Mouse (Mus musculus): ENCODE measurements around the gene Muc1. TPM values are rescaled to one million over a fixed set of nuclear protein-coding genes. Genes with fewer than 3 reads are reported as not detected.

Muc1 gene
- polyA plus RNA-seq, 1 experiment from 2014 or later: 1.6 TPM

GRCm38 (mm10) chr3:89242331-89242895 is 13.6 kb downstream of the Muc1 start:
- Histone ChIP-seq H3K9ac (replicated peaks; ENCODE audit: low read depth, low read length) (no peak overlapping the region), H3K9me3 (ENCODE audit: control insufficient read depth, low read length) (no peaks in the 10 kb centered on the region), H3K4me1 (replicated peaks; ENCODE audit: control insufficient read depth, insufficient read depth, low read length) (peaks cover 39% of the 10 kb centered on the region), H3K4me2 (ENCODE audit: low read length) (no peak overlapping the region), H3K4me3 (replicated peaks; ENCODE audit: low read length) (no peak overlapping the region), H3K27ac (ENCODE audit: low read length) (no peak overlapping the region), H3K27me3 (replicated peaks; ENCODE audit: control insufficient read depth, insufficient read depth, low read length) (no peaks in the 10 kb centered on the region), H3K36me3 (ENCODE audit: control insufficient read depth, insufficient read depth) (peaks cover 20% of the 10 kb centered on the region)
- WGBS: 72% methylated on average over 9 of the region's 9 CpGs
- no peak for ATAC-seq

DNA sequence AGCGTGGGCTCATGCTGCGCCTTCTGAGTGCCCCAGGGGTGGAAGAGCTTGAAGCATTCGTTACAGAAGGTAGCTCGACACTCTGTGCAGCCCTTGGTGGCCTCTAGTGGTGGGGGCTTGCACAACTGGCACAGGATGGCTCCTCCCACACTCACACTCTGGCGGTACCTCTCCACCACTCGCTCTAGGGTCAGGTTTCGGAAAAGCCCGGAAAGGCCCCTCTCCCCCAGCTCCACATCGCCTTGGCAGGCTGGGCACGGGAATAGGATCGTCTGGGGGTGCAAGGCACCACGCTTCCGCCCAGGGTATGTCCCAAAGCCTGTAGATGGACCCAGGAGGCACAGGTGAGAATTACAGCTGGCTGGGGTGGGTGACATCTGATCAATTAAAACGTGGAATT is 14.8 kb downstream of the Muc1 start:
- peaks cover 16% of the 10 kb centered on the region for H3K36me3 ChIP-seq (ENCODE audit: control insufficient read depth, insufficient read depth)
- H3K4me3 ChIP-seq (replicated peaks; ENCODE audit: low read length): peak overlapping the region; percentile 83
- H3K9ac ChIP-seq (replicated peaks; ENCODE audit: low read depth, low read length): peak overlapping the region; percentile 75
- peak overlapping the region; percentile 12; the same call in 1 of the 2 replicates for H3K27ac ChIP-seq (ENCODE audit: low read length)
- H3K4me2 ChIP-seq (ENCODE audit: low read length): peak overlapping the region; percentile 97
- 0 out of 2 replicates have a peak, but pooled peaks have one; percentile 5 for ATAC-seq
- H3K27me3 ChIP-seq (replicated peaks; ENCODE audit: control insufficient read depth, insufficient read depth, low read length): no peaks in the 10 kb centered on the region
- H3K9me3 ChIP-seq (ENCODE audit: control insufficient read depth, low read length): no peaks in the 10 kb centered on the region
- peaks cover 41% of the 10 kb centered on the region for H3K4me1 ChIP-seq (replicated peaks; ENCODE audit: control insufficient read depth, insufficient read depth, low read length)
- 10% methylated on average over 14 of the region's 14 CpGs for WGBS

DNA sequence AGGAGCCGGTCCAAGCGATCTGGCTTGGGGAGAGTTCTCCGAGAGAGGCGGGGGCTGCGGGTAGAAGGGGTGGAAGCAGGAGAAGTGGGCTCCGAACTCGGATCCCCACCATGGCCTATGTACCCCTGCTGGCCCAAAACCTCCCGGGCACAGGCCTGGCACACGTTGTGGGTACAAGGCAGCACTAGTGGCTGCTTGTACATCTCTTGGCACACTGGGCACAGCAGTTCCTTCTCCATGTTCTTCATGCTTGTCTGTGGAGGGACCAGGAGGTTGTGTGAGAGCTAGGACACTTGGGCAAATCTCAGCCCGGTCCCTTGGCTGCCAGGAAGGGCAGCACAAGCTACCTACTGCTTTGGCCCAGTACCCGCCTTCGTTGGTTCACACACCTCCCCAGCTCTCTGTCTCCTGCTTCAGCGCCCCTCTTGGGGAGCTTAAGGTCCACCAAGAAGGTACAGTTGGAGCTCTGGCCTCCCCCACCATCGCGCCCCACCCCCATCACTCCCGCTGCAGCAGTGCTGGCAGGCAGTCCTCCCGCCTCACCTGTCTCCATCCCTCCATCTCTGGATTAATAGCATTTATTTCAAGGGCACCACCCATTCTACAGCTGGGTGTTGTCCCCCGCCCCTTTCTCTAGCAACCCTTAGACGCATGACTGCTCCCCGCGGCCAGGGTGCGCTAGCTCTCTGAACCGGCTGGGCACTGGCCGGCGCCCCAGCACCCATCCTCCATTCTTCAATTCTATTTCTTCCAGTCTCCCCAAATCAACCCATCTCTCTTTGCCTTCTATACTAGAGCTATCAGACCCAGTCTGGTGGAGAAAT is 15.5 kb downstream of the Muc1 start:
- WGBS: 9% methylated on average over 25 of the region's 25 CpGs
- peak; percentile 14 for ATAC-seq
- Histone ChIP-seq H3K4me3 (replicated peaks; ENCODE audit: low read length) (peak overlapping the region; percentile 83), H3K9ac (replicated peaks; ENCODE audit: low read depth, low read length) (peak overlapping the region; percentile 75), H3K36me3 (ENCODE audit: control insufficient read depth, insufficient read depth) (peaks cover 13% of the 10 kb centered on the region), H3K4me1 (replicated peaks; ENCODE audit: control insufficient read depth, insufficient read depth, low read length) (peaks cover 41% of the 10 kb centered on the region), H3K9me3 (ENCODE audit: control insufficient read depth, low read length) (no peaks in the 10 kb centered on the region), H3K27ac (ENCODE audit: low read length) (peak overlapping the region; percentile 96), H3K27me3 (replicated peaks; ENCODE audit: control insufficient read depth, insufficient read depth, low read length) (no peaks in the 10 kb centered on the region), H3K4me2 (ENCODE audit: low read length) (peak overlapping the region; percentile 97)

GRCm38 (mm10) chr3:89244982-89245687 is 16.3 kb downstream of the Muc1 start:
- H3K4me2 ChIP-seq (ENCODE audit: low read length): peak overlapping the region; percentile 97
- 0% methylated on average over 18 of the region's 26 CpGs for WGBS
- H3K36me3 ChIP-seq (ENCODE audit: control insufficient read depth, insufficient read depth): peaks cover 11% of the 10 kb centered on the region
- H3K4me3 ChIP-seq (replicated peaks; ENCODE audit: low read length): peak overlapping the region; percentile 83
- peak overlapping the region; percentile 75 for H3K9ac ChIP-seq (replicated peaks; ENCODE audit: low read depth, low read length)
- H3K27ac ChIP-seq (ENCODE audit: low read length): peak overlapping the region; percentile 96
- H3K4me1 ChIP-seq (replicated peaks; ENCODE audit: control insufficient read depth, insufficient read depth, low read length): peaks cover 41% of the 10 kb centered on the region
- no peaks in the 10 kb centered on the region for H3K27me3 ChIP-seq (replicated peaks; ENCODE audit: control insufficient read depth, insufficient read depth, low read length)
- peak; percentile 71 for ATAC-seq
- no peaks in the 10 kb centered on the region for H3K9me3 ChIP-seq (ENCODE audit: control insufficient read depth, low read length)

DNA sequence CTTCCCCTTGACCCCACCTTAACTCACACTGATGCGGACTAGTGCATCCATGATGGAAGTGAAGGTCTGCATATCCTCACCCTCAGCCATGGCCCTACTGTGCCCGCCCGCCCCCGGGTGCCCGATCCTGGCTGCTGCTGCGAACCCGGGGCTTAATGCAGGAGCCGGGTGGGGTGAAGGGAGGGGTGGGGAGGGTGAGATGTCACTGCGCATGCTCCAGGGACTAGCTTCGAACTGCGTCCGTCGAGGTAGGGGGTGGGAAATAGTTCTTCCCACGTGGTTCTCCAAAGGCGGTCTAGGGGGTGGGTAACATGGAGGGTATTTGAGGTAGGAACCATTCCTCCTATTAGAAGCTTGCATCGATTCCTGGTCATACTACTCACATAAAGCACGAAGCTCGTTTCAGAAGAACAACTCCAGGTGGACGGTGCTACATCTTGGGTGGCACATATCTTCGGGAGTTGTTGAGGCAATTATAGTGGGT is 16.9 kb downstream of the Muc1 start, which contains the start of gene Krtcap2:
Gene Krtcap2, plus strand, starts transcription at position 279 of the 484 bp plus-strand sequence.
- Histone ChIP-seq H3K4me2 (ENCODE audit: low read length) (peak within 1 kb of the TSS; percentile 97), H3K27me3 (replicated peaks; ENCODE audit: control insufficient read depth, insufficient read depth, low read length) (no peaks in the 10 kb centered on the region), H3K4me1 (replicated peaks; ENCODE audit: control insufficient read depth, insufficient read depth, low read length) (peaks cover 41% of the 10 kb centered on the region), H3K9me3 (ENCODE audit: control insufficient read depth, low read length) (no peaks in the 10 kb centered on the region), H3K36me3 (ENCODE audit: control insufficient read depth, insufficient read depth) (peaks cover 7% of the 10 kb centered on the region), H3K9ac (replicated peaks; ENCODE audit: low read depth, low read length) (peak within 1 kb of the TSS; percentile 85), H3K4me3 (replicated peaks; ENCODE audit: low read length) (peak within 1 kb of the TSS; percentile 83), H3K27ac (ENCODE audit: low read length) (peak within 1 kb of the TSS; percentile 96)
- ATAC-seq: peak; percentile 69
- 3% methylated on average over 20 of the region's 20 CpGs for WGBS

DNA sequence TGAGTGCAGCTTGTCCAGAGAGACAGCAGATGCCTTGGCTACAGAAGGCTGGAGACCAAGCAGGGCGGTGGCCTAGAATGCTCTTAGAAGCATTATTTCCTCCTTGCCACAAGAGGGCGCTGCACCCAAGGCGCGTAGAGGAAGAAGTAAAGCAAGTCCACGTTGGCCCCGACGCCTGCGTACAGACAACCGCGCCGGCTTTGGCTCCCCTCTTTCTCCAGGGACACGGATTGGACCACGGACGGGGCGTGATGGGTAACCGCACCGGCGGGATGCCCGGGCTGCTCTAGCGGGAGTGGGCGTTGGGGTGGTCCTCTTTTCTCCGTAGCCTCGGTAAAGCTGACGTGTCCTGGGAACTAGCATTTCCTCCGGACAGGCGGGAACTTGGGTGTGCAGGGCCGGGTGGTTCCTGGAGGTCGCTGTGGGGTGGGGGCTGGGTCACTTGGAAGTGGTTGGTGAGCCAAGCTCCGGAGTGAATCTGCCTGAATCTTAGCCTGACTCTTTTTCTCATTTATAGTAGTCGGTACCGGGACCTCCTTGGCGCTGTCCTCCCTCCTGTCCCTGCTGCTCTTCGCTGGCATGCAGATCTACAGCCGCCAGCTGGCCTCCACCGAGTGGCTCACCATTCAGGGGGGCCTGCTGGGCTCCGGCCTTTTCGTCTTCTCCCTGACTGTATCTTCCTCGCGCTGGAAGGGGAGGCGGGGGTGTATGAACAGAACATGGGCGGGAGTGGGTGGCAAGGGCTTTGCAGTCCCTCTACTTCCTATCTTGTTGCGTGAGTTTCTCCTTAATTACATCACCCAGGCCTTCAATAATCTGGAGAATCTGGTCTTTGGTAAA is 17.6 kb downstream of the Muc1 start, which contains the start of gene Trim46:
Gene Trim46, minus strand, starts transcription at position 49 of the 840 bp plus-strand sequence.
- H3K36me3 ChIP-seq (ENCODE audit: control insufficient read depth, insufficient read depth): peaks cover 7% of the 10 kb centered on the region
- H3K9ac ChIP-seq (replicated peaks; ENCODE audit: low read depth, low read length): peak within 1 kb of the TSS; percentile 85
- H3K27ac ChIP-seq (ENCODE audit: low read length): peak within 1 kb of the TSS; percentile 96
- H3K27me3 ChIP-seq (replicated peaks; ENCODE audit: control insufficient read depth, insufficient read depth, low read length): no peaks in the 10 kb centered on the region
- H3K4me1 ChIP-seq (replicated peaks; ENCODE audit: control insufficient read depth, insufficient read depth, low read length): peaks cover 45% of the 10 kb centered on the region
- no peaks in the 10 kb centered on the region for H3K9me3 ChIP-seq (ENCODE audit: control insufficient read depth, low read length)
- ATAC-seq: peak; percentile 75
- H3K4me3 ChIP-seq (replicated peaks; ENCODE audit: low read length): peak within 1 kb of the TSS; percentile 83
- under 1% methylated on average over 42 of the region's 42 CpGs for WGBS
- H3K4me2 ChIP-seq (ENCODE audit: low read length): peak within 1 kb of the TSS; percentile 97

- Histone ChIP-seq H3K9me3 (ENCODE audit: control insufficient read depth, low read length) (no peaks in the 10 kb centered on the region), H3K36me3 (ENCODE audit: control insufficient read depth, insufficient read depth) (no peaks in the 10 kb centered on the region; the same call in 1 of the 2 replicates), H3K4me3 (replicated peaks; ENCODE audit: low read length) (no peak overlapping the region), H3K9ac (replicated peaks; ENCODE audit: low read depth, low read length) (no peak overlapping the region), H3K27ac (ENCODE audit: low read length) (no peak overlapping the region), H3K4me2 (ENCODE audit: low read length) (no peak overlapping the region), H3K27me3 (replicated peaks; ENCODE audit: control insufficient read depth, insufficient read depth, low read length) (no peaks in the 10 kb centered on the region), H3K4me1 (replicated peaks; ENCODE audit: control insufficient read depth, insufficient read depth, low read length) (peaks cover 40% of the 10 kb centered on the region)
- ATAC-seq: no peak
- 88% methylated on average over 4 of the region's 4 CpGs for WGBS
Observed at GRCm38 (mm10) chr3:89247466-89247865, 18.6 kb downstream of the Muc1 start.

GRCm38 (mm10) chr3:89250435-89251040 is 21.7 kb downstream of the Muc1 start:
- WGBS: 26% methylated on average over 7 of the region's 7 CpGs
- Histone ChIP-seq H3K9ac (replicated peaks; ENCODE audit: low read depth, low read length) (no peak overlapping the region), H3K4me3 (replicated peaks; ENCODE audit: low read length) (no peak overlapping the region), H3K4me1 (replicated peaks; ENCODE audit: control insufficient read depth, insufficient read depth, low read length) (peaks cover 16% of the 10 kb centered on the region), H3K4me2 (ENCODE audit: low read length) (no peak overlapping the region), H3K36me3 (ENCODE audit: control insufficient read depth, insufficient read depth) (no peaks in the 10 kb centered on the region), H3K27ac (ENCODE audit: low read length) (no peak overlapping the region), H3K9me3 (ENCODE audit: control insufficient read depth, low read length) (no peaks in the 10 kb centered on the region), H3K27me3 (replicated peaks; ENCODE audit: control insufficient read depth, insufficient read depth, low read length) (no peaks in the 10 kb centered on the region)
- ATAC-seq: no peak
